Comparison of ENCODE assay signal across 31 mouse cellular contexts in the genomic region with DNA sequence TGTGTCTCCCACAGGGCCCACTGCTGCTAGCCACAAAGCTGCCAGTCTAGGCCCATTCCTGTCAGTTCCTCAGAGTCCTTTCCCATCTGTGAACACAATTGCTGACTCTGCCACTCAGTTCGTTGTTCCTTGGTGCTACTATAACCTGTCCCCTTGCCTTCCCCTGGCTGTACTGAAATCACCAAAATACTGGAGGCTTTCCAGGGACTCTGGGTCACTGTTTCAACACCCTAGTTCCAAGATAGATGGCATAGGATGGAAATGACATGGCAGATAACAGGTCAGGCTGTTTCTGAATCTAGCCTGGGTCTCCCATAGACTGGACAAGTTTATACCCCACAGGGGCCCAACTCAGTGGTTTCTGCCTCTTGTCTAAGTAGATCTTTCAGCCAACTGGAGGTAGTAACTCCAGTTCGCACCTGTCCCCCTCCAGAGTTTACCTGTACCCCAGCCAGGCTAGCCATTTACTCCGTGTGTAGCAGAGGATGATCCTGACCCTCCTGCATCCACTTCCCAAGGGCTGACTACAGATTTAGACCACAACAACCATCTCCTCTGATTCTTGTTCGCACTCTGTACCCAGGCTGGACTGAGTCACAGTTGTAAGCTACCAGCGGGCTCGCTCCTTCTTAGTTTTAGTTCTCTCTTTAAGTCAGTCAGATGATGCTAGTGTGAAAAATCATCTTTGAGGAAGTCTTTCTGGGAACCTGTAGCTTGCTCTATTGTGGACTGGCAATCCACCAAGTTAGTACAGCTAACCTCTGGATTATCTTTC. TPM values are rescaled to one million over a fixed set of nuclear protein-coding genes. Genes with fewer than 3 reads are reported as not detected.
DNase-seq lines count a peak whose midpoint lies in the region; ATAC-seq and TF ChIP-seq lines count a peak whose summit lies in the region.
"Had no signal": no experiment of that assay in that cellular context is flagged by ENCODE, and none has a peak within 500 bp of the region (broad histone marks: within the 10 kb centered on the region; RNA-seq: fewer than 3 reads in every experiment).

No protein-coding gene starts in this region.

- no peak overlapping the region for H3K4me3 ChIP-seq in liver, postnatal 0 days (ENCODE audit: low read depth, low read length)
- no peak overlapping the region for H3K4me3 ChIP-seq in macrophage (ENCODE audit: inconsistent target)
- no peak overlapping the region for H3K4me3 ChIP-seq in kidney, embryonic 15.5 days (replicated peaks)
- H3K4me3 ChIP-seq: embryonic facial prominence, embryonic 13.5 days; forebrain, embryonic 10.5 days; forebrain, embryonic 15.5 days; heart, embryonic 13.5 days; midbrain, embryonic 10.5 days; midbrain, embryonic 15.5 days had no signal

- H3K9me3 ChIP-seq in liver, postnatal 0 days (ENCODE audit: low read length), result no peaks in the 10 kb centered on the region
- H3K9me3 ChIP-seq in kidney, embryonic 15.5 days (replicated peaks), result no peaks in the 10 kb centered on the region
- H3K9me3 ChIP-seq: embryonic facial prominence, embryonic 13.5 days; forebrain, embryonic 10.5 days; forebrain, embryonic 15.5 days; G1E; heart, embryonic 13.5 days; midbrain, embryonic 10.5 days; midbrain, embryonic 15.5 days had no signal

- H3K4me2 ChIP-seq in liver, postnatal 0 days (ENCODE audit: low read depth, low read length), result no peak overlapping the region
- no peak overlapping the region for H3K4me2 ChIP-seq in kidney, embryonic 15.5 days
- H3K4me2 ChIP-seq: embryonic facial prominence, embryonic 13.5 days; forebrain, embryonic 15.5 days; heart, embryonic 13.5 days; hindbrain, embryonic 14.5 days; liver, embryonic 11.5 days; midbrain, embryonic 15.5 days had no signal

- no peaks in the 10 kb centered on the region; the same call in 1 of the 2 replicates for H3K36me3 ChIP-seq in liver, postnatal 0 days (replicated peaks; ENCODE audit: insufficient read depth, low read length)
- H3K36me3 ChIP-seq in macrophage (ENCODE audit: inconsistent target), result no peaks in the 10 kb centered on the region
- H3K36me3 ChIP-seq in splenic B cell, adult 2 months (ENCODE audit: control insufficient read depth, insufficient read depth, low read length, poor library complexity, severe bottlenecking), result 0 out of 2 replicates have a peak, but pooled peaks cover 1% of the 10 kb centered on the region
- H3K36me3 ChIP-seq in kidney, embryonic 15.5 days, result peaks cover 10% of the 10 kb centered on the region
- H3K36me3 ChIP-seq: forebrain, embryonic 15.5 days; G1E; midbrain, embryonic 15.5 days had no signal

- no peak overlapping the region for H3K9ac ChIP-seq in liver, postnatal 0 days (replicated peaks)
- no peak overlapping the region for H3K9ac ChIP-seq in kidney, embryonic 15.5 days
- H3K9ac ChIP-seq: embryonic facial prominence, embryonic 13.5 days; forebrain, embryonic 15.5 days; heart, embryonic 13.5 days; hindbrain, embryonic 14.5 days; midbrain, embryonic 15.5 days had no signal

- DNase-seq in adrenal gland, adult 2 months, result peak; percentile 45
- DNase-seq in adrenal gland, postnatal 10 days, result no peak
- DNase-seq in liver, postnatal 0 days, result no peak
- no peak for DNase-seq in liver
- DNase-seq in splenic B cell, adult 2 months (ENCODE audit: low read depth, low spot score), result peak; percentile 49
- DNase-seq in right cerebral cortex, postnatal 25 days, result no peak
- DNase-seq: cerebellum, adult 11-12 months; cerebellum, postnatal 10 days; gastrocnemius, postnatal 25 days; heart, postnatal 10 days; kidney, adult 18-20 months; kidney, postnatal 4 days; lung, adult 18-20 months; lung, postnatal 4 days; right cerebral cortex, adult 18-20 months; thymus, adult 2 months; thymus, postnatal 36 days had no signal

- no peak for TF ChIP-seq CTCF in liver, postnatal 0 days (IDR thresholded peaks at IDR 0.05; ENCODE audit: low read depth)

- no peaks in the 10 kb centered on the region for H3K27me3 ChIP-seq in liver, postnatal 0 days (ENCODE audit: insufficient read depth, low read length)
- no peaks in the 10 kb centered on the region for H3K27me3 ChIP-seq in splenic B cell, adult 2 months (ENCODE audit: control insufficient read depth, insufficient read depth, low read length, poor library complexity, severe bottlenecking)
- H3K27me3 ChIP-seq in kidney, embryonic 15.5 days, result no peaks in the 10 kb centered on the region
- H3K27me3 ChIP-seq: embryonic facial prominence, embryonic 13.5 days; forebrain, embryonic 15.5 days; heart, embryonic 13.5 days; midbrain, embryonic 15.5 days; Patski had no signal

- H3K4me1 ChIP-seq in liver, postnatal 0 days (ENCODE audit: insufficient read depth), result peaks cover 29% of the 10 kb centered on the region
- peaks cover 17% of the 10 kb centered on the region; the same call in 1 of the 2 replicates for H3K4me1 ChIP-seq in kidney, embryonic 15.5 days
- H3K4me1 ChIP-seq: forebrain, embryonic 10.5 days; forebrain, embryonic 15.5 days; midbrain, embryonic 10.5 days; midbrain, embryonic 15.5 days had no signal

- peak overlapping the region; percentile 35; the same call in 1 of the 2 replicates for H3K27ac ChIP-seq in liver, postnatal 0 days (ENCODE audit: low read depth)
- peak overlapping the region; percentile 19; the same call in 1 of the 2 replicates for H3K27ac ChIP-seq in macrophage
- no peak overlapping the region for H3K27ac ChIP-seq in kidney, embryonic 15.5 days
- H3K27ac ChIP-seq: embryonic facial prominence, embryonic 13.5 days; forebrain, embryonic 10.5 days; forebrain, embryonic 15.5 days; heart, embryonic 13.5 days; hindbrain, embryonic 14.5 days; kidney, postnatal 0 days; midbrain, embryonic 10.5 days; midbrain, embryonic 15.5 days had no signal

- peak; percentile 56 for ATAC-seq in liver, postnatal 0 days
- no peak for ATAC-seq in kidney, embryonic 15.5 days (replicated peaks; ENCODE audit: low FRiP score)
- ATAC-seq: forebrain, embryonic 15.5 days; lung, postnatal 0 days; midbrain, embryonic 15.5 days; Patski had no signal

- 69% methylated on average over 6 of the region's 6 CpGs for WGBS in liver, postnatal 0 days (ENCODE audit: insufficient replicate concordance)
- WGBS in macrophage (ENCODE audit: missing documents), result 53% methylated on average over 6 of the region's 6 CpGs
- WGBS in kidney, embryonic 15.5 days, result 90% methylated on average over 6 of the region's 6 CpGs

- H3K79me2 ChIP-seq in macrophage (ENCODE audit: inconsistent target), result peaks cover 28% of the 10 kb centered on the region; the same call in 1 of the 2 replicates

- no peak for TF ChIP-seq EP300 in liver, postnatal 0 days (IDR thresholded peaks at IDR 0.05; ENCODE audit: low read depth)

RNA-seq across cellular contexts. Expression of gene Lpgat1, which starts 23.1 kb away (rescaled TPM):
- total RNA-seq in adrenal gland, adult 2 months (2021), result 10 to 100 TPM; 70.8 to 77.0 TPM
- 12.7 and 13.7 TPM in 2 replicates for polyA plus RNA-seq in adrenal gland, adult 2 months (2012; rRNA removed)
- total RNA-seq in adrenal gland, postnatal 10 days (2021), result 10 to 100 TPM; 67.9 to 74.3 TPM
- 95.0 and 102 TPM in 2 replicates for polyA plus RNA-seq in liver, postnatal 0 days (2015; fragmentation: Nextera tagmentation; extraction: Ambion mirVana)
- 10 to 100 TPM; 15.6 to 53.3 (median 34.7) TPM for total RNA-seq in macrophage (2018; cell fraction: chromatin; rRNA removed)
- total RNA-seq in macrophage (2018; cell fraction: cytosol; rRNA removed), result 10 to 100 TPM; 15.9 to 44.7 (median 28.1) TPM
- 10 to 100 TPM; 20.2 to 64.0 (median 39.0) TPM for total RNA-seq in macrophage (2018; cell fraction: nucleus; rRNA removed)
- 23.5 to 29.2 TPM (median 26.3 TPM) in 3 replicates for polyA plus RNA-seq in macrophage (2018)
- 18.5 and 20.9 TPM in 2 replicates for polyA plus RNA-seq in kidney, embryonic 15.5 days (2015; fragmentation: Nextera tagmentation; extraction: Ambion mirVana)
- polyA plus RNA-seq: G1E had no signal

Comparison
In these comparisons a context has a peak if more than half of its experiments do, and no peak if none do; other contexts are left out.
1. DNase-seq: peak in adrenal gland, adult 2 months (single experiment) and splenic B cell, adult 2 months (single experiment); none in adrenal gland, postnatal 10 days (single experiment), liver, postnatal 0 days (single experiment), liver (single experiment) and right cerebral cortex, postnatal 25 days (single experiment).